Mouse (Mus musculus): ENCODE data around the gene Stk25. TPM values are rescaled to one million over a fixed set of nuclear protein-coding genes. Genes with fewer than 3 reads are reported as not detected.
A peak's percentile ranks its signal among the peaks of the same experiment; 100 is the strongest.

The Stk25 gene
- total RNA-seq, 2 experiments from 2014 or later = 60.8 to 63.5 TPM

- peak; percentile 82 for ATAC-seq (replicated peaks; ENCODE audit: low FRiP score, low TSS enrichment, poor library complexity, severe bottlenecking)
Measured at GRCm38 (mm10) chr1:93618948-93619347, 39.5 kb downstream of the Stk25 start.

GRCm38 (mm10) chr1:93618059-93618748 lies 40.3 kb downstream of the Stk25 start:
- ATAC-seq (replicated peaks; ENCODE audit: low FRiP score, low TSS enrichment, poor library complexity, severe bottlenecking) = no peak

DNA sequence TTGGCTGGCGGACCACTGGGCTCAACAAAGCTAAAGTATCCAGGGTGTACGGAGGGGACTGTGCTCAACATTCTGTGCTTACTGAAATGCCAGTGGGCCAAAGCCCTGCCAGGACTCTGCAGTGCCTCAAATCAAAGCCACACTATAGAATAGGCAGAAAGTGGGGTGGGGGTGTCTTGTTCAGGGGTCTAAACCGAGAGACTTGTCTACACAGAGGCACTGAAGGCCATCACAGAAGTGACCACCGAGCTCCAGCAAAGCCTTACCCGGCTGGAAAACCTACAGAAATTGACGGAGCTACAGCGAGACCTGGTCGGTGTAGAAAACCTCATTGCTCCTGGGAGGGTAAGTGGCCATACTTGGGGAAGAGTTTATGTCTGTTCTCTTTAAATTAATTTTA lies 48.7 kb downstream of the Stk25 start:
- no peak for ATAC-seq (replicated peaks; ENCODE audit: low FRiP score, low TSS enrichment, poor library complexity, severe bottlenecking)

DNA sequence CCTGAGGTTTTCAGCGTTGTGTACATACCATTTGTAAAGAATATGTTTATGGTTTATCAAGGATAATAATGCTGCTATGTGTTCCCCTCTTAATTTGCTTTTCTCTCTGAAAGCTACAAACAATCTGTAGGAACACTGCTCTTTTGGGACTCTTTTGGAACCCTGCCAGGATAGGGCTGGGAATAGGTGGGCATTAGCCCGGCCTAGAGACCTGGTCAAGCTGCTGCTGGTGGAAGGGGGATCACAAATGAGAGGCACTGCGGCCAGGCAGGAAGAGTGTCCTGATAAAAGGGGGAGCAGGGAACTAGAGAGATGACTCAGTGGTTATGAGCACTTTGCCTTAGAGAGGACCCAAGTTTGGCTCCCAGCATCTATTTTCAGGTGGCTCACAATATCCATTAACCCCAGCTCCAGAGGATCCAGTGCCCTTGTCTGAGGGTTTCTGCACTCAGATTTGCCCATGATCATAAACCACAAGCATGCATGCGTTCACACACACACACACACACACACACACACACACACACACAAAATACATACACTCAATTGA lies 49.7 kb downstream of the Stk25 start:
- no peak for ATAC-seq (replicated peaks; ENCODE audit: low FRiP score, low TSS enrichment, poor library complexity, severe bottlenecking)

DNA sequence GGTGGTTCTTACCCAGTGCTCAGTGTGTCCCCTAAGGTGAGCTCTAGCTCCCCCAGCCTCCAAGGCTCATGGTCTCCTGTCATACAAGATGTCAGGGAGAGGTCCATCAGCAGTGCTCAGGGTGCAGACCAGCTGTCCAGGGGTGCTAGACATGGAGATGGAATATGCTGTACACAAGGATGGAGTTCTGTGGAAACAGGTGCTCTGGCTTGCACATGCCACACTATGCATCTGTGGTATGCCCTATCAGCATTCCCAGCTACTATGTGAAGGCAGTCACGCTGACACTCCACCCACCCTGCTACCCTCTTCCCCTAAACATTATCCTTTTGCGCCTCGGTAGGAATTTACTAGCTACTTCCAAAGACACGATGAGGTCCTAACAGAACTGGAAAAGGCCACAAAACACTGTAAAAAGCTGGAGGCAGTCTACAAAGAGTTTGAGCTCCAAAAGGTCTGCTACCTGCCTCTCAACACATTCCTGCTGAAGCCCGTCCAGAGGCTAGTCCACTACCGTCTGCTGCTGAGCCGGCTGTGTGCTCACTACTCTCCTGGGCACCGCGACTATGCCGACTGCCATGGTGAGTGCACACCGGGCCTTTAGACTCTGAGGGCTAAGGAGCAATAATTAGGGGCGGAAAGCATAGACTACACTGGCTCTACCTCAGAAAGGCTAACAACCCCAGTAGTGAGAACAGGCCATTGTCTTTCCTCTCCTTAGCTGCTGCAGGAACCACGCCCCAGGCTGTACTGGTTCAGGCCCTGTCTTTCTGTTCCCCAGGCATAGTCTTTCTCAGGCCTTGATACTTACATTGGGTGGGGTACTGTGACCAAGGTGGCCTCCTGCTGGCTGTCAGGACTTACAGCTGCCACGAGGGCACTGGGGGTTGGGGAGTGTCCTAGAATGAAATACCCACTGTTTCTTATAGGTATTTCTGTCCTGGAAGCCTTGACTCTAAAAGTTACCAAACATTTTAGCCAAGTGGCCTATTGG lies 51.1 kb downstream of the Stk25 start:
- ATAC-seq (replicated peaks; ENCODE audit: low FRiP score, low TSS enrichment, poor library complexity, severe bottlenecking) = peak; percentile 56

DNA sequence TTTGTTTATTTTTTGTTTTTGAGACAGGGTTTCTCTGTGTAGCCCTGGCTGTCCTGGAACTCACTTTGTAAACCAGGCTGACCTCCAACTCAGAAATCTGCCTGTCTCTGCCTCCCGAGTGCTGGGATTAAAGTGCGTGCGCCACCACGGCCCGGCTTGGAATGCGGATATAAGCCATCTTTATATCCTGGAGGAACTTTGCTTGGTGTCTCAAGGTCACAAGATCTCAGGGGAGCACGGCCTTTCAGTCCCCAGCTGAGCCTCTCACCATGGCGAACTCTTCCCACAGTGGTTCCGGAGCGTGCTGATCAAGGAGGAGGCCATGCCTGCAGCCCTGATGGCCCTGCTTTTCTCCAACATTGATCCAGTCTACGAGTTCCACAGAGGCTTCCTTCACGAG lies 54.5 kb downstream of the Stk25 start:
- ATAC-seq (replicated peaks; ENCODE audit: low FRiP score, low TSS enrichment, poor library complexity, severe bottlenecking) = no peak

DNA sequence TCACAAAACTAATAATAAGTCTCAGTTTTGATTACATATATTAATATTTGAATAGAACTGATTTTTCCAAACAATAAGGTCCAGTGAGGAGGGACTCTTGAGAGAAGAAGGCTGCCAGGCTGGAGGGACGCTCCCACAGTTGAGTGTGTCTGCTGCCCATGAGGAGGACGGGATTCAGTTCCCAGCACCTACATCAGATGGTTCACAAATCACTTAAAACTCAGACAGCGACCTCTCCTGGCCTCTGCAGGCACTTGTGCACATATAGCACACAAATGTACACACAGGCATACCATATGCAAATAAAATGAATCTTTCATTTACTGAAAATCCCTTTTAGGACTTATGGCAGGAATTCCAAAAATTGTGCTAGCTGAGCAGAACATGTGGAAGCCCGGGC lies 55.5 kb downstream of the Stk25 start:
- ATAC-seq (replicated peaks; ENCODE audit: low FRiP score, low TSS enrichment, poor library complexity, severe bottlenecking) = no peak

- no peak for ATAC-seq (replicated peaks; ENCODE audit: low FRiP score, low TSS enrichment, poor library complexity, severe bottlenecking)
Measured at GRCm38 (mm10) chr1:93595916-93596315, 62.5 kb downstream of the Stk25 start.

DNA sequence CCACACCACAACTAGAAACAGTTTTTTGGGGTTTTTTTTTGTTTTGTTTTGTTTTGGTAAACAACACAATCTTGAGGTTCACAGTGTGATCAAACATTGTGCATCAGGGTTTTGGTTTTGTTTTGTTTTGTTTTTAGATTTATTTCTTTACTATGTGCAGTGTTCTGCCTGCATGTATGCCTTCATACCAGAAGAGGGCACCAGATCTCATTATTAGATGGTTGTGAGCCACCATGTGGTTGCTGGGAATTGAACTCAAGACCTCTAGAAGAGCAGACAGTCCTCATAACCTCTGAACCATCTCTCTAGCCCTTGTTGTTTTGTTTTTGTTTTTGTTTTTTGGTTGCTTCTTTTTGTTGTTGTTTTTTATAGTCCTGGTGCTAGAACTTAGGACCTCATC lies 64.5 kb downstream of the Stk25 start:
- no peak for ATAC-seq (replicated peaks; ENCODE audit: low FRiP score, low TSS enrichment, poor library complexity, severe bottlenecking)

DNA sequence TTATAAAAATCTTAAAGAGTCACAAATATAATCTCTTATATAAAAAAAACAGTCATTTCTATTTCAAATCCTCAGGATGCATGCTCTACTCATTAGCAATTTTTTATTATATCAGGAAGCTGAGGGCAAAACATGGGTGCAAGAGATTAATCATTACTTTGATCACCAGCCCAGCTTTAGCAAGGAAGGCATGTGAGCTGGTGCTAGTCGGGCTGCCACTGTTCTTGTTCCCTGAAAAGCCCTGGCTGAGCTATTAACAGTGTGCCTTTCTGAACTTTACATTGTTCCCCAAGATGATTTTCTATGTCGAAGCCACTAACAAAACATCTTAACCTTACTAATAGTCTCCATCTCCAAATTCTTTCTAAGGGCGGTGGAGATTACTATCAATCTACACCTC lies 70.1 kb downstream of the Stk25 start:
- ATAC-seq (replicated peaks; ENCODE audit: low FRiP score, low TSS enrichment, poor library complexity, severe bottlenecking) = no peak

- no peak for ATAC-seq (replicated peaks; ENCODE audit: low FRiP score, low TSS enrichment, poor library complexity, severe bottlenecking)
Measured at GRCm38 (mm10) chr1:93581545-93581944, 76.9 kb downstream of the Stk25 start.

GRCm38 (mm10) chr1:93577861-93578260 lies 80.6 kb downstream of the Stk25 start:
- no peak for ATAC-seq (replicated peaks; ENCODE audit: low FRiP score, low TSS enrichment, poor library complexity, severe bottlenecking)

- no peak for ATAC-seq (replicated peaks; ENCODE audit: low FRiP score, low TSS enrichment, poor library complexity, severe bottlenecking)
Measured at GRCm38 (mm10) chr1:93577066-93577465, 81.4 kb downstream of the Stk25 start.

Other genes with a start within 250 kb of the Stk25 start
- gene Hdlbp, start 179.8 kb downstream of the Stk25 start, total RNA-seq (2014; fragmentation: Nextera tagmentation) = 121 and 153 TPM in 2 replicates
- gene Hdlbp, start 179.8 kb downstream of the Stk25 start, total RNA-seq (2017) = 76.8 and 113 TPM in 2 replicates
- 3.0 and 8.4 TPM in 2 replicates for gene Farp2, start 146.6 kb downstream of the Stk25 start, total RNA-seq (2014; fragmentation: Nextera tagmentation)
- 2.0 and 2.2 TPM in 2 replicates for gene Farp2, start 146.6 kb downstream of the Stk25 start, total RNA-seq (2017)
- not detected in 2 replicates for gene Bok, start 27.0 kb upstream of the Stk25 start, total RNA-seq (2014; fragmentation: Nextera tagmentation)
- gene Bok, start 27.0 kb upstream of the Stk25 start, total RNA-seq (2017) = not detected in 2 replicates
- gene Atg4b, start 92.8 kb upstream of the Stk25 start, total RNA-seq (2014; fragmentation: Nextera tagmentation) = 57.9 and 79.1 TPM in 2 replicates
- gene Atg4b, start 92.8 kb upstream of the Stk25 start, total RNA-seq (2017) = 55.6 and 116 TPM in 2 replicates
- 23.6 and 35.0 TPM in 2 replicates for gene Thap4, start 96.2 kb upstream of the Stk25 start, total RNA-seq (2014; fragmentation: Nextera tagmentation)
- 16.5 and 30.0 TPM in 2 replicates for gene Thap4, start 96.2 kb upstream of the Stk25 start, total RNA-seq (2017)
- gene Dtymk, start 143.3 kb upstream of the Stk25 start, total RNA-seq (2014; fragmentation: Nextera tagmentation) = 264 and 315 TPM in 2 replicates
- 217 and 254 TPM in 2 replicates for gene Dtymk, start 143.3 kb upstream of the Stk25 start, total RNA-seq (2017)
- 17.9 and 18.0 TPM in 2 replicates for gene Ing5, start 145.3 kb upstream of the Stk25 start, total RNA-seq (2014; fragmentation: Nextera tagmentation)
- 44.7 and 53.8 TPM in 2 replicates for gene Ing5, start 145.3 kb upstream of the Stk25 start, total RNA-seq (2017)
- 13.4 and 22.1 TPM in 2 replicates for gene D2hgdh, start 166.2 kb upstream of the Stk25 start, total RNA-seq (2014; fragmentation: Nextera tagmentation)
- gene D2hgdh, start 166.2 kb upstream of the Stk25 start, total RNA-seq (2017) = 18.1 and 21.8 TPM in 2 replicates
- not detected in 2 replicates for gene Gal3st2, start 202.6 kb upstream of the Stk25 start, total RNA-seq (2014; fragmentation: Nextera tagmentation)
- not detected in 2 replicates for gene Gal3st2, start 202.6 kb upstream of the Stk25 start, total RNA-seq (2017)